Mouse (Mus musculus) kidney, adult 2 months (tissue): ENCODE data around the gene Cyb5r2. TPM values are rescaled to one million over a fixed set of nuclear protein-coding genes. Genes with fewer than 3 reads are reported as not detected.
A peak's percentile ranks its signal among the peaks of the same experiment; 100 is the strongest.

Experiments used
- DNase-seq: peaks from one replicate; pipeline ENCODE4 v3.0.0; 2021
- H3K27ac ChIP-seq: fragments of 200-500 bp; 2 replicates; pipeline ENCODE4 v1.5.1; 2012; ENCODE audit warnings: low read depth, low read length, control low read depth, inconsistent platforms; ENCODE audit not compliant: insufficient read depth
- H3K27me3 ChIP-seq: fragments of 200-500 bp; replicated peaks from 2 replicates; pipeline ENCODE4 v1.6.1; 2012; ENCODE audit warnings: mild to moderate bottlenecking, moderate library complexity, low read length, inconsistent platforms; ENCODE audit not compliant: control insufficient read depth, insufficient read depth
- H3K36me3 ChIP-seq: fragments of 200-500 bp; 2 replicates; pipeline ENCODE4 v1.6.1; 2012; ENCODE audit warnings: mild to moderate bottlenecking, moderate library complexity, low read length, inconsistent platforms; ENCODE audit not compliant: control insufficient read depth, insufficient read depth
- H3K4me1 ChIP-seq: fragments of 200-500 bp; 2 replicates; pipeline ENCODE4 v1.6.1; 2011; ENCODE audit warnings: low read length; ENCODE audit not compliant: control insufficient read depth, insufficient read depth
- H3K4me3 ChIP-seq: fragments of 200-500 bp; 2 replicates; pipeline ENCODE4 v1.5.1; 2011; ENCODE audit warnings: mild to moderate bottlenecking, low read depth, low read length, control low read depth; ENCODE audit not compliant: insufficient read depth
- CTCF ChIP-seq: fragments of 200-500 bp; conservative IDR thresholded peaks from 2 replicates; pipeline ENCODE4 v1.5.1; 2011; ENCODE audit warnings: low read depth, mild to moderate bottlenecking, control low read depth, low read length, moderate library complexity, mixed read lengths; ENCODE audit not compliant: insufficient read depth, insufficient read length
- POLR2A ChIP-seq: fragments of 200-500 bp; IDR thresholded peaks from one replicate; pipeline ENCODE4 v1.6.1; 2011; ENCODE audit warnings: low read depth, low read length, control low read depth
- WGBS: fragments of 180-500 bp; shearing (Covaris S2); methylation state at CpG from one replicate; pipeline ENCODE4 v1.1.7; 2018; 5-methylcytosine and 5-hydroxymethylcytosine counted together
- polyA plus RNA-seq: library from polyadenylated mRNA; depleted of rRNA; stranded (reverse); fragments of >200 nt; gene quantifications from 2 replicates; pipeline ENCODE4 v1.2.3, GENCODE M21; 2012; rRNA removed

The Cyb5r2 gene
- polyA plus RNA-seq: not detected in 2 replicates

DNA sequence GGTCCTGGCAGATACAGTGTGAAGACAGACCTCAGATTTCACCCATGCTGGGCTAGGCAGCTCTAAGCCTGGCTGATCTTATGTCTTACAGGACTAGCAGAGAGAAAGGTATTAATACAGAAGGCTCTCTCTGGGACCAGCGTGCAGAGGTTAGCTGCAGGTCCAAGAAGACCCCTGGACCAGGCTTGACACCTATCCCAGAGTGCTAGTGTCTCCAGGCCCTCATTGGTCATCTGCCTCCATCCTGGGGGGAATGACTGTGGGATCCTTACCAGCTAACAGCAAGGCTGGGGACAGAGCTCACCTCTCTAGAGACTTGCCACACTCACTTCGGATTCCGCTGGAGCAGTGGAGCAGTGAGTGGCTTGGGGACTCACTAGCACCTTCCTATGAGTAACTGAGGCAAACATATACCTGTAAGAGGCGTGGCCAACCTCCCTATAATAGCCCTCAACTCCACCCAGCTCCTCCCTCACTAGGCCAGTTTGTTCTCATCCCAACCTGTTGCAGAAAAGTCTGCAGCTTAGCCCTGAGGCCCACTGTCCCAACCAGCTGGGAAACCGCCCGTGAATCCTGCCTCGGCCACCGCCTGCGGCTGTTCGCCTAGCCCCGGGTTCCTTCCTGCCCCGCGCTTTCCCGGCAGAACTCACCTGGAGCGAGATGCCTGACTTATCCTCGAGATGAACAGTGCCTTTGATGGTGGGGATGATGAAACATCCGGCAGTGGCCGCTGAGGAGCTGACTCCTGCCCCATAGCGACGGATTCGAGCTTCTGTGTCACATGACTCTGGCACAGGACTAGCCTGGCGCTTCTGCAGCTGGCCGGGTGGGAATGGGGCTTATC lies at the start of gene Cyb5r2:
Gene Cyb5r2 (minus strand): TSS at position 725 of the 844 bp plus-strand sequence.
- Histone ChIP-seq H3K27me3 (no peaks in the 10 kb centered on the region), H3K27ac (no peak within 1 kb of the TSS), H3K36me3 (no peaks in the 10 kb centered on the region), H3K4me3 (no peak within 1 kb of the TSS), H3K4me1 (no peaks in the 10 kb centered on the region)
- WGBS: 13% methylated on average over 23 of the region's 23 CpGs
- TF ChIP-seq CTCF (no peak), POLR2A (no peak)
- peak; percentile 19 for DNase-seq

DNA sequence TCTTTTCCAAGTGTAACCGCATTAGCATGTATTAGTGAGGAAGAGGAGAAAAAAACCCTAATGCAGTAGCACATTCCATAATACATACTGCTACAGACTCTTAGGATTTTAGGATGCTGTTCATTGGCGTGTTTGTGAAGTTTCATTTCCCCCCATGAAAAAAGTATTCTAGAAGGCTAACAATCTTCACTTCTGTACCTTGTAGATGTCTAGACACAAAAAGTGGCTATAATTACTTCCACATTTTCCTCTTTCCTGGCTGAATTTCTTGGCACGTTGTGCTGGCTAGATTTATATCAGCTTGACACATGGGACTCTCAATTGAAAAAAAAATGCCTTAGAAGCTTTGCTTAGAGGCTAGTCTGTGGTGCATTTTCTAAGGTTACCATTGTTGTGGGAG lies 44.3 kb upstream of the Cyb5r2 start:
- WGBS: 57% methylated on average over 3 of the region's 3 CpGs
- Histone ChIP-seq H3K36me3 (no peaks in the 10 kb centered on the region), H3K4me3 (no peak overlapping the region), H3K27me3 (no peaks in the 10 kb centered on the region; the same call in 1 of the 2 replicates), H3K27ac (no peak overlapping the region), H3K4me1 (no peaks in the 10 kb centered on the region)
- TF ChIP-seq POLR2A (no peak), CTCF (no peak)
- DNase-seq: no peak

DNA sequence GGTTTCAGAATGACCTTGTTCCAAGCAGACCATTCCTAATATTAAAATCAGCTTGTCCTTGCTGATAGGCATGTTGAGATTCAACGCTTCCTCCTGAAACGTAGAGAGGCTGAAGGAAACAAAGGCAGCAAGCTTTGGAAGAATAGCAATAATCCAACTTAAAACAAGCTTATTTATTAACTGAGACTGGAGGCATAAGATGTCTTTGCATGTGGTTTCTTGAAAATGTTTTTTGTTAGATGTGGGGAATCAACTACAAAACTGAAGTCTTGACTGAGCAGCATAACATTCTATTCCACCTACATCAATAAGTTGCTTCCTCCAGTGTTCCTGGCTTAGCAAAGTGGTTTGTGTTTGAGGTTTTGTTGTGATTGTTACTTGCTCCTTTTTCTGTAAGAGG lies 43.3 kb upstream of the Cyb5r2 start, which contains the start of gene Ovch2:
Gene Ovch2 (minus strand): TSS at position 101 of the 400 bp plus-strand sequence.
- WGBS: 82% methylated on average over 2 of the region's 2 CpGs
- no peaks in the 10 kb centered on the region for H3K4me1 ChIP-seq
- H3K36me3 ChIP-seq: no peaks in the 10 kb centered on the region
- TF ChIP-seq CTCF (no peak), POLR2A (no peak)
- no peaks in the 10 kb centered on the region; the same call in 1 of the 2 replicates for H3K27me3 ChIP-seq
- DNase-seq: no peak
- H3K4me3 ChIP-seq: no peak within 1 kb of the TSS
- H3K27ac ChIP-seq: no peak within 1 kb of the TSS

DNA sequence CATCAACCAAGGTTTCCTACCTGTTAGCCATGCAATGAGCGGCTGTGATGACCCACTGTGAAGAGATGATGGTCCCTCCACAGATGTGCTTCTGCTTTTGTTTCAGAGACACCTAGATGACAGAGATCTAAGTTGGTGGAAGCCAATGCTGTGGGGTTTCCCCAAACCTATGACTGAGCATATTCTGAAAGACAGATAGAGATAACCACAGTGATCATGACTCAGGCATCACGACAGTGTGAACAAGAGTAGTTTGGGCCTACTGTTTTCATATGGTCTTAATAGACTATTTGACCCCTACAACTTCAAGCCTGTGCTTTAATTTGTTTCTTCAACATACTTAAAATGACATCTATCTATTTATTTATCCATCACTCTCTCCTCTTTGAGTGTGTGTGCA lies 38.7 kb upstream of the Cyb5r2 start:
- H3K4me3 ChIP-seq: no peak overlapping the region
- 73% methylated on average over 2 of the region's 2 CpGs for WGBS
- no peaks in the 10 kb centered on the region for H3K4me1 ChIP-seq
- no peaks in the 10 kb centered on the region for H3K36me3 ChIP-seq
- no peaks in the 10 kb centered on the region for H3K27me3 ChIP-seq
- TF ChIP-seq CTCF: no peak
- no peak for TF ChIP-seq POLR2A
- H3K27ac ChIP-seq: no peak overlapping the region
- no peak for DNase-seq

GRCm38 (mm10) chr7:107787977-107788620 lies 30.3 kb upstream of the Cyb5r2 start:
- Histone ChIP-seq H3K27me3 (no peaks in the 10 kb centered on the region; the same call in 1 of the 2 replicates), H3K4me3 (no peak overlapping the region), H3K4me1 (no peaks in the 10 kb centered on the region), H3K36me3 (no peaks in the 10 kb centered on the region), H3K27ac (no peak overlapping the region)
- TF ChIP-seq CTCF: 0 out of 2 replicates have a peak, but pooled peaks have one; percentile 13
- TF ChIP-seq POLR2A: no peak
- WGBS: 54% methylated on average over 3 of the region's 3 CpGs
- DNase-seq: peak; percentile 27

GRCm38 (mm10) chr7:107779611-107780010 lies 21.8 kb upstream of the Cyb5r2 start:
- H3K4me3 ChIP-seq: no peak overlapping the region
- peak; percentile 27 for DNase-seq
- WGBS: 45% methylated on average over 4 of the region's 4 CpGs
- H3K36me3 ChIP-seq: no peaks in the 10 kb centered on the region
- no peaks in the 10 kb centered on the region; the same call in 1 of the 2 replicates for H3K27me3 ChIP-seq
- H3K27ac ChIP-seq: no peak overlapping the region
- TF ChIP-seq CTCF (peak; percentile 37), POLR2A (no peak)
- no peaks in the 10 kb centered on the region for H3K4me1 ChIP-seq

GRCm38 (mm10) chr7:107778216-107778615 lies 20.4 kb upstream of the Cyb5r2 start:
- Histone ChIP-seq H3K4me1 (no peaks in the 10 kb centered on the region), H3K27me3 (no peaks in the 10 kb centered on the region; the same call in 1 of the 2 replicates), H3K36me3 (no peaks in the 10 kb centered on the region), H3K4me3 (no peak overlapping the region), H3K27ac (no peak overlapping the region)
- no peak for DNase-seq
- WGBS: 54% methylated on average over 1 of the region's 1 CpGs
- no peak for TF ChIP-seq CTCF
- no peak for TF ChIP-seq POLR2A
